Mouse (Mus musculus): ENCODE measurements around the gene Nfkbia.

The Nfkbia gene

GRCm38 (mm10) chr12:55448457-55448856 lies 44.0 kb downstream of the Nfkbia start:
- H3K27me3 ChIP-seq (ENCODE audit: insufficient read depth, low read length) = peaks cover 2% of the 10 kb centered on the region; the same call in 1 of the 2 replicates
- H3K9me3 ChIP-seq (ENCODE audit: low read length) = no peaks in the 10 kb centered on the region
- H3K4me1 ChIP-seq (replicated peaks; ENCODE audit: low read depth, low read length) = peaks cover 53% of the 10 kb centered on the region
- H3K4me3 ChIP-seq (replicated peaks; ENCODE audit: low read length) = no peak overlapping the region
- no peaks in the 10 kb centered on the region for H3K36me3 ChIP-seq (ENCODE audit: insufficient read depth, low read length)
- TF ChIP-seq POU5F1 (IDR thresholded peaks at IDR 0.05; ENCODE audit: borderline replicate concordance, low read length) (no peak), NANOG (IDR thresholded peaks at IDR 0.05; ENCODE audit: borderline replicate concordance, low read length) (no peak), CTCF (conservative IDR thresholded peaks at IDR 0.05; ENCODE audit: low read length) (no peak)

- Histone ChIP-seq H3K27me3 (ENCODE audit: insufficient read depth, low read length) (peaks cover 2% of the 10 kb centered on the region; the same call in 1 of the 2 replicates), H3K36me3 (ENCODE audit: insufficient read depth, low read length) (no peaks in the 10 kb centered on the region), H3K9me3 (ENCODE audit: low read length) (no peaks in the 10 kb centered on the region), H3K4me3 (replicated peaks; ENCODE audit: low read length) (peak overlapping the region; percentile 52), H3K4me1 (replicated peaks; ENCODE audit: low read depth, low read length) (peaks cover 64% of the 10 kb centered on the region)
- TF ChIP-seq CTCF (conservative IDR thresholded peaks at IDR 0.05; ENCODE audit: low read length) = no peak
Observed at GRCm38 (mm10) chr12:55447396-55447760, 45.1 kb downstream of the Nfkbia start.

GRCm38 (mm10) chr12:55446746-55447395 lies 45.6 kb downstream of the Nfkbia start:
- H3K4me3 ChIP-seq (replicated peaks; ENCODE audit: low read length) = peak overlapping the region; percentile 52
- peaks cover 2% of the 10 kb centered on the region; the same call in 1 of the 2 replicates for H3K27me3 ChIP-seq (ENCODE audit: insufficient read depth, low read length)
- H3K36me3 ChIP-seq (ENCODE audit: insufficient read depth, low read length) = no peaks in the 10 kb centered on the region
- H3K9me3 ChIP-seq (ENCODE audit: low read length) = no peaks in the 10 kb centered on the region
- TF ChIP-seq CTCF (conservative IDR thresholded peaks at IDR 0.05; ENCODE audit: low read length) = no peak
- TF ChIP-seq NANOG (IDR thresholded peaks at IDR 0.05; ENCODE audit: borderline replicate concordance, low read length) = no peak
- no peak for TF ChIP-seq POU5F1 (IDR thresholded peaks at IDR 0.05; ENCODE audit: borderline replicate concordance, low read length)
- peaks cover 66% of the 10 kb centered on the region for H3K4me1 ChIP-seq (replicated peaks; ENCODE audit: low read depth, low read length)

GRCm38 (mm10) chr12:55446366-55446745 lies 46.1 kb downstream of the Nfkbia start:
- Histone ChIP-seq H3K9me3 (ENCODE audit: low read length) (no peaks in the 10 kb centered on the region), H3K27me3 (ENCODE audit: insufficient read depth, low read length) (peaks cover 2% of the 10 kb centered on the region; the same call in 1 of the 2 replicates), H3K4me1 (replicated peaks; ENCODE audit: low read depth, low read length) (peaks cover 66% of the 10 kb centered on the region), H3K36me3 (ENCODE audit: insufficient read depth, low read length) (no peaks in the 10 kb centered on the region), H3K4me3 (replicated peaks; ENCODE audit: low read length) (peak overlapping the region; percentile 52)
- no peak for TF ChIP-seq POU5F1 (IDR thresholded peaks at IDR 0.05; ENCODE audit: borderline replicate concordance, low read length)
- TF ChIP-seq CTCF (conservative IDR thresholded peaks at IDR 0.05; ENCODE audit: low read length) = no peak
- no peak for TF ChIP-seq NANOG (IDR thresholded peaks at IDR 0.05; ENCODE audit: borderline replicate concordance, low read length)

- no peaks in the 10 kb centered on the region for H3K9me3 ChIP-seq (ENCODE audit: low read length)
- TF ChIP-seq NANOG (IDR thresholded peaks at IDR 0.05; ENCODE audit: borderline replicate concordance, low read length) = no peak
- TF ChIP-seq CTCF (conservative IDR thresholded peaks at IDR 0.05; ENCODE audit: low read length) = no peak
- TF ChIP-seq POU5F1 (IDR thresholded peaks at IDR 0.05; ENCODE audit: borderline replicate concordance, low read length) = no peak
- peaks cover 72% of the 10 kb centered on the region for H3K4me1 ChIP-seq (replicated peaks; ENCODE audit: low read depth, low read length)
- no peaks in the 10 kb centered on the region for H3K36me3 ChIP-seq (ENCODE audit: insufficient read depth, low read length)
- H3K27me3 ChIP-seq (ENCODE audit: insufficient read depth, low read length) = peaks cover 2% of the 10 kb centered on the region; the same call in 1 of the 2 replicates
- H3K4me3 ChIP-seq (replicated peaks; ENCODE audit: low read length) = peak overlapping the region; percentile 52
Observed at GRCm38 (mm10) chr12:55445583-55445982, 46.9 kb downstream of the Nfkbia start.

- Histone ChIP-seq H3K27me3 (ENCODE audit: insufficient read depth, low read length) (peaks cover 2% of the 10 kb centered on the region; the same call in 1 of the 2 replicates), H3K9me3 (ENCODE audit: low read length) (no peaks in the 10 kb centered on the region), H3K36me3 (ENCODE audit: insufficient read depth, low read length) (no peaks in the 10 kb centered on the region), H3K4me3 (replicated peaks; ENCODE audit: low read length) (no peak overlapping the region), H3K4me1 (replicated peaks; ENCODE audit: low read depth, low read length) (peaks cover 76% of the 10 kb centered on the region)
- TF ChIP-seq NANOG (IDR thresholded peaks at IDR 0.05; ENCODE audit: borderline replicate concordance, low read length) (no peak), POU5F1 (IDR thresholded peaks at IDR 0.05; ENCODE audit: borderline replicate concordance, low read length) (no peak), CTCF (conservative IDR thresholded peaks at IDR 0.05; ENCODE audit: low read length) (no peak)
Observed at GRCm38 (mm10) chr12:55444031-55444451, 48.4 kb downstream of the Nfkbia start.

GRCm38 (mm10) chr12:55442861-55443850 lies 49.3 kb downstream of the Nfkbia start:
- Histone ChIP-seq H3K9me3 (ENCODE audit: low read length) (no peaks in the 10 kb centered on the region), H3K4me3 (replicated peaks; ENCODE audit: low read length) (no peak overlapping the region), H3K4me1 (replicated peaks; ENCODE audit: low read depth, low read length) (peaks cover 81% of the 10 kb centered on the region), H3K27me3 (ENCODE audit: insufficient read depth, low read length) (peaks cover 2% of the 10 kb centered on the region; the same call in 1 of the 2 replicates), H3K36me3 (ENCODE audit: insufficient read depth, low read length) (no peaks in the 10 kb centered on the region)
- TF ChIP-seq CTCF (conservative IDR thresholded peaks at IDR 0.05; ENCODE audit: low read length) = no peak

GRCm38 (mm10) chr12:55442245-55442644 lies 50.2 kb downstream of the Nfkbia start:
- no peak overlapping the region for H3K4me3 ChIP-seq (replicated peaks; ENCODE audit: low read length)
- H3K27me3 ChIP-seq (ENCODE audit: insufficient read depth, low read length) = peaks cover 2% of the 10 kb centered on the region; the same call in 1 of the 2 replicates
- TF ChIP-seq CTCF (conservative IDR thresholded peaks at IDR 0.05; ENCODE audit: low read length) (no peak), POU5F1 (IDR thresholded peaks at IDR 0.05; ENCODE audit: borderline replicate concordance, low read length) (no peak), NANOG (IDR thresholded peaks at IDR 0.05; ENCODE audit: borderline replicate concordance, low read length) (no peak)
- H3K9me3 ChIP-seq (ENCODE audit: low read length) = no peaks in the 10 kb centered on the region
- H3K4me1 ChIP-seq (replicated peaks; ENCODE audit: low read depth, low read length) = peaks cover 85% of the 10 kb centered on the region
- H3K36me3 ChIP-seq (ENCODE audit: insufficient read depth, low read length) = no peaks in the 10 kb centered on the region
